Mouse (Mus musculus) heart, embryonic 16.5 days (tissue): ENCODE results near the gene B230217C12Rik. TPM values are rescaled to one million over a fixed set of nuclear protein-coding genes. Genes with fewer than 3 reads are reported as not detected.

Experiments
- ATAC-seq: fragments of 200-750 bp; cut with Nextera tagmentation; replicated peaks from 2 replicates; pipeline ENCODE4 v1.8.0; 2017; ENCODE audit warnings: moderate number of reproducible peaks; ENCODE audit not compliant: insufficient read depth, low FRiP score; ENCODE audit errors: extremely low read depth
- H3K27ac ChIP-seq: fragments of 300-500 bp; sonication (generic); 2 replicates; pipeline ENCODE4 v1.5.1; 2014; ENCODE audit warnings: mild to moderate bottlenecking, low read length, control low read depth, moderate library complexity
- H3K27me3 ChIP-seq: fragments of 300-500 bp; sonication (generic); 2 replicates; pipeline ENCODE4 v1.6.1; 2014; ENCODE audit warnings: low read length, mixed read lengths; ENCODE audit not compliant: control insufficient read depth, insufficient read depth
- H3K36me3 ChIP-seq: fragments of 300-500 bp; sonication (generic); 2 replicates; pipeline ENCODE4 v1.6.1; 2014; ENCODE audit not compliant: control insufficient read depth, insufficient read depth
- H3K4me1 ChIP-seq: fragments of 300-500 bp; sonication (generic); 2 replicates; pipeline ENCODE4 v1.6.1; 2014; ENCODE audit warnings: low read length, mixed read lengths; ENCODE audit not compliant: control insufficient read depth, insufficient read depth
- H3K4me2 ChIP-seq: fragments of 300-500 bp; sonication (generic); 2 replicates; pipeline ENCODE4 v1.6.1; 2014; ENCODE audit warnings: low read depth, mild to moderate bottlenecking, control low read depth, low read length
- H3K4me3 ChIP-seq: fragments of 300-500 bp; sonication (generic); 2 replicates; pipeline ENCODE4 v1.5.1; 2014; ENCODE audit warnings: mild to moderate bottlenecking, control low read depth, low read length
- H3K9ac ChIP-seq: fragments of 300-500 bp; sonication (generic); 2 replicates; pipeline ENCODE4 v1.6.1; 2014; ENCODE audit warnings: low read length, control low read depth
- H3K9me3 ChIP-seq: fragments of 300-500 bp; sonication (generic); replicated peaks from 2 replicates; pipeline ENCODE4 v1.6.1; 2016; ENCODE audit warnings: low read length; ENCODE audit not compliant: control insufficient read depth
- WGBS: fragments of 180-500 bp; shearing (Covaris S2); extraction: QIAGEN DNeasy Blood & Tissue Kit; methylation state at CpG from one replicate; pipeline ENCODE4 v1.1.7; 2014; 5-methylcytosine and 5-hydroxymethylcytosine counted together
- polyA plus RNA-seq: library from polyadenylated mRNA; unstranded; fragments of >200 nt; fragmentation: Nextera tagmentation; extraction: Ambion mirVana; gene quantifications from 2 replicates; pipeline ENCODE4 v1.2.1, GENCODE M21; 2015

B230217C12Rik gene
- polyA plus RNA-seq, 1 experiment from 2014 or later: 3.2 TPM

DNA sequence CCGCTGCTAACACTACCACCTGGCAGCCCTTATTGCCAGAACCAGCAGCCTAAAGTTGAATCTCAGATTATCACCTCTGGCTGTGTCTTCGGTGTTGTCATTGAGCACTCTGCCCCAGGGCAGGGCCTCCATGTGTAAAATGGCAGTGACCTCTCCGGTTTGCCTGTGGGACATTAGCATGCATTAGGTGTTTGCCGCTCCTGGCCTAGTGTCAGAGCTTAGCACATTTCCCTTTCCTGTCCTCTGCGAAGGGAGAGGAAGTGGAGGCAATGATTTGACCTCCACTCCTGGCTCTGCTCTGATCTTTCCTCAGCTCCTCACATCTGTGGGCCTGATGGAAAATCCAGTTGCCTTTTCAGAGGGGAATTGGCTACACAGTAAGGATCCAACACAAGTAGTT, 20.7 kb upstream of the B230217C12Rik start:
- ATAC-seq: no peak
- H3K4me3 ChIP-seq: no peak overlapping the region
- 64% methylated on average over 5 of the region's 5 CpGs for WGBS
- H3K27ac ChIP-seq: no peak overlapping the region
- H3K4me2 ChIP-seq: no peak overlapping the region
- H3K27me3 ChIP-seq: no peaks in the 10 kb centered on the region
- peaks cover 13% of the 10 kb centered on the region for H3K36me3 ChIP-seq
- H3K9me3 ChIP-seq: no peaks in the 10 kb centered on the region
- peaks cover 60% of the 10 kb centered on the region for H3K4me1 ChIP-seq
- H3K9ac ChIP-seq: no peak overlapping the region

DNA sequence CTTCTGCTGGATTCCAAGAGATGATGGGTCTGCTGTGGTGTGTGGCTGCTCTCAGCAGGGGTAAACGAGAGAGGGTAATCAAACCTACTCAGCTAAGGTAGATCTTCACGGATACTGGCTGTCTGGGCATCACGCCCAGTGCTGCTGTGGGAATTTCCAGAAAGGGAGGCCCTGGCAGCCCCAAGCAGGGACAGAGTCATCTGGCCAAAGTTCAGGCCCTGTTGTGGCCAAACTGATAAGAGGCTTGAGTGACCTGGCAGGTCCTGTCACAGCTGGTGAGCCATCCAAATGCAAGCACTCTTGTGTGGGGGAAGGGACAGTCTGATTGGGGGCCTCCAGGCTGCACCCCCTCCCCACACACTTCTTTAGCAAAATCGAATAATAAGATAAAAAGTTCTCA, 19.7 kb upstream of the B230217C12Rik start:
- no peaks in the 10 kb centered on the region for H3K9me3 ChIP-seq
- H3K9ac ChIP-seq: no peak overlapping the region
- H3K4me1 ChIP-seq: peaks cover 60% of the 10 kb centered on the region
- H3K27me3 ChIP-seq: no peaks in the 10 kb centered on the region
- H3K4me3 ChIP-seq: no peak overlapping the region
- H3K27ac ChIP-seq: peak overlapping the region; percentile 48; the same call in 1 of the 2 replicates
- H3K36me3 ChIP-seq: peaks cover 13% of the 10 kb centered on the region
- ATAC-seq: no peak
- whole genome bisulfite sequencing: 21% methylated on average over 4 of the region's 4 CpGs
- no peak overlapping the region for H3K4me2 ChIP-seq

DNA sequence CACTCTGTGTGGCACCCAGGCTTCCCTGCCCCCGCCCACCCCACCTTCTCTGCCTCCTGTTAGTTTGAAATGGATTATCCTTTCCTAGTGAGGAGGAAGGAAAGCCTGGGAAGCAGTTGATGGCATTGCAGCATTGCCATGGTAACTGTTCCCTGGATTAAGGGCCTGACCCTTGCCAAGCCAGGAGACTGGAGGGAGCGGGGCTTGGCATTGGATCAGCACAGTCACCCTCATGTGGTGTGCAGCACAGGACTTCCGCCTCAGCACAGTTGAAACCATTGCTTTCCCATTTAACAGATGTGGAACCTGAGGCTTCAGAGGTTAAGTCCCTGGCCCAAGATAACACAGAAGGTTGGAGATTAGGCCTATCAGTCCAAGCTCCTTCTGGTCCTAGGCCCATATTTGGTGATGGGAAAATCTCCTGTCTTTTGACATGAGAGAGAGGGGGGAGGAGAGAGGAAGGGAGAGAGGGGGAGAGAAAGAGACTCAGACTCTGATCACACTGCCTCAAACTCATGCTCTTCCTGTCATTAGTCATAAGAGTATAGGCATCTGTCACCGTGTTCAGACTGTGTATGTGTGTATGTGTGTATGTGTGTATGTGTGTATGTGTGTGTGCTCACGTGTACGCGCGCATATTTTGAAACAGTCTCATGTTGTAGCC, 19.0 kb upstream of the B230217C12Rik start:
- Histone ChIP-seq H3K36me3 (peaks cover 13% of the 10 kb centered on the region), H3K27ac (peak overlapping the region; percentile 48; the same call in 1 of the 2 replicates), H3K27me3 (no peaks in the 10 kb centered on the region), H3K9me3 (no peaks in the 10 kb centered on the region), H3K4me3 (no peak overlapping the region), H3K9ac (no peak overlapping the region), H3K4me2 (no peak overlapping the region), H3K4me1 (peaks cover 55% of the 10 kb centered on the region)
- ATAC-seq: no peak
- 89% methylated on average over 8 of the region's 8 CpGs for WGBS

DNA sequence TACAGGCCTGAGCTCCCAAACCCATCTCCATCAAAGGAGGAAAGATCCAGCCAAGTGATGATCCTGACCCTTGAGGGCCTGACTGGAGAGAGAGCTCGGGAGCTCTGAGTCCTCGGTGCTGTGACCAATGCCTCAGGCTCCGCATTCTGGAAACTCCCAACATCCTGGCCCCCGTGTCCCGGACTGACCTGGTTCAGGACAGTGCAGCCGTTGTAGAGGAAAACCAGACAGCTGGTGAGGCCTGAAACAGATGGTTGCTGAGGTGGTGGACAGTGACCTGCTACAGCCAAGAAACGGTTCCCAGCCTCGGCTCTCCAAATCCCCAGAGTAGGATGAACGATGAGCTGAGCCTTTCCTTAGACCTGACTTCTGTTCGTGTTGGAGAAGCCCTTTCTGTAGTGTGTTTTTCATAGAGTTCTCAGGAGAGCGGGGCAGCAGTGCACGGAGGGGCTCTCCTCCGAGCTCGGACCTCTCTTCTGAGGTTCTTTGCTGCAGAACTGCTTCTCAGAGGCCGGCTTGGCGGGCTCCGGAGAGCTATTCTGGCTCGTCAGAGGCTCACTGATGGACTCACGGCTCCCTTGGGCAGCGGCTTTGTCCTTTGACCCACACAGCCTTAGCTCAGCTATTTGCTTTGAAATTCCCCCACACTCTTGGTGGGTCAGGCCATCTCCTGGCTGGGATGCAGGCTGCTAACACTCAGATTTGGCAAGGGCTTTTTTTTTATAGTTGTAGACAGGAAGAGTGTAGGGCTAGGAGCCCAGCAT, 17.6 kb upstream of the B230217C12Rik start:
- H3K4me1 ChIP-seq: peaks cover 42% of the 10 kb centered on the region
- no peaks in the 10 kb centered on the region for H3K27me3 ChIP-seq
- H3K4me3 ChIP-seq: no peak overlapping the region
- H3K36me3 ChIP-seq: peaks cover 22% of the 10 kb centered on the region
- H3K9ac ChIP-seq: no peak overlapping the region
- H3K4me2 ChIP-seq: no peak overlapping the region
- WGBS: 72% methylated on average over 20 of the region's 20 CpGs
- no peak for ATAC-seq
- no peak overlapping the region for H3K27ac ChIP-seq
- no peaks in the 10 kb centered on the region for H3K9me3 ChIP-seq

DNA sequence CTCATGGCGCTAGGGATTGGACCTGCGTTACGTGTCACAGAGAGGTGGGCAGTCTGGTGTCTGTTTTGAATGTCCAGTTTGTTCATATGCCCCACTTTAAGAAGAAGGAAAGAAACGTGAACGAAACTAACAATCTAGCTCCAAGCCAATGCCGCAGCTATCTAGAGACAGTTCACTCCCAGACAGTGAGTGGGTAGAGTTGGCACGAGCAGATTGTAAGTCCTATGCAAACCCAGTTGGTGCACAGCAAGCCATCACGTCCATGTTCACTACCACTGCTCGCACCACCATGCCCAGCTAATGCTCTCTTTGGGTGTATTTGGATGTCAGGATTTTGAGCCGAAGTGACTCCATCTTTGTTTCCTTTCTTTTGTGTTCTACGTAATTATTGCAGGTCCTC, 16.4 kb upstream of the B230217C12Rik start:
- peaks cover 31% of the 10 kb centered on the region for H3K4me1 ChIP-seq
- H3K9me3 ChIP-seq: no peaks in the 10 kb centered on the region
- no peak overlapping the region for H3K27ac ChIP-seq
- H3K27me3 ChIP-seq: no peaks in the 10 kb centered on the region
- peaks cover 23% of the 10 kb centered on the region for H3K36me3 ChIP-seq
- ATAC-seq: no peak
- H3K4me2 ChIP-seq: no peak overlapping the region
- H3K4me3 ChIP-seq: no peak overlapping the region
- 91% methylated on average over 11 of the region's 11 CpGs for WGBS
- H3K9ac ChIP-seq: no peak overlapping the region

DNA sequence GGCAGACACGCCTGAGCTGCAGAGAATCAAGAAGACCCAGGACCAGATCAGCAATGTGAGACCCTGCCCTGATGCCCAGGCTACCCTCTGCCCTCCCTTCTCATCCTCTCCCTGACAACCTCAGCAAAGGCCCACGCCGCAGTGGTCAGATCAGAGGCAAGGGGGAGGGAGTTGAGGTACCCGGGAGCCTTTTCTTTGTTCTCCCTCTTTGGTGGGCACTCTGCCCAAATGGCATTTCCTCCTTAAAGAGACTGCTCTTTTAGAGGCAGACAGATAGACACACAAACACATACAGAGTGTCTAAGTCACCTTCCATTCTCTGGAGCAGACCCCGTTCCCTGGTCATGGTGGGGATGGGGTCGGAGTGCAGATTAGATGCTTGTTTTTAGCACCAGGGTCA, 15.7 kb upstream of the B230217C12Rik start:
- no peak for ATAC-seq
- Histone ChIP-seq H3K9me3 (no peaks in the 10 kb centered on the region), H3K27me3 (no peaks in the 10 kb centered on the region), H3K9ac (no peak overlapping the region), H3K27ac (0 out of 2 replicates have a peak overlapping the region, but pooled peaks have one; percentile 39), H3K4me3 (no peak overlapping the region), H3K36me3 (peaks cover 25% of the 10 kb centered on the region), H3K4me1 (peaks cover 28% of the 10 kb centered on the region), H3K4me2 (no peak overlapping the region)
- 63% methylated on average over 6 of the region's 6 CpGs for WGBS

DNA sequence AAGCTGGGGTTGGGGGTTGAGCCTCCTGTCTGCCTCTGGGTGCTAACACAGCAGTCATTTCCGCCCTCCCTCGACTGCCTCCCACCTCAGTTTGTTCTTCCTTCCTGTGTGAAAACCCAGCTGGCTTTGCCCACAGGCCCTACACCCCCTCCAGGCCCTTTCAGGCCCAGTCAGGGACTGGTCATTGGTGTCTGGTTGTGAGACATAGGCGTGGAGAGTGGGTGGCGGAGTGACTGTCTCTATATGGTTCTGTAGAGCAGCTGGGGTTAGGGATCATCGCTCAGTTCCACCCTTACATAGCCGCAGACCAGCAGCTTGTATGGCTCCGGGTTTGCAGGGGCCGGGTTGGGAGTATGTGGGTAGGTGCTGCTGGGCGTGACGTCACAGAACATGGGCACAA, 15.3 kb upstream of the B230217C12Rik start:
- 76% methylated on average over 10 of the region's 10 CpGs for WGBS
- Histone ChIP-seq H3K27ac (0 out of 2 replicates have a peak overlapping the region, but pooled peaks have one; percentile 39), H3K9ac (no peak overlapping the region), H3K36me3 (peaks cover 27% of the 10 kb centered on the region), H3K4me3 (no peak overlapping the region), H3K27me3 (no peaks in the 10 kb centered on the region), H3K4me1 (peaks cover 25% of the 10 kb centered on the region), H3K9me3 (no peaks in the 10 kb centered on the region), H3K4me2 (no peak overlapping the region)
- ATAC-seq: no peak

DNA sequence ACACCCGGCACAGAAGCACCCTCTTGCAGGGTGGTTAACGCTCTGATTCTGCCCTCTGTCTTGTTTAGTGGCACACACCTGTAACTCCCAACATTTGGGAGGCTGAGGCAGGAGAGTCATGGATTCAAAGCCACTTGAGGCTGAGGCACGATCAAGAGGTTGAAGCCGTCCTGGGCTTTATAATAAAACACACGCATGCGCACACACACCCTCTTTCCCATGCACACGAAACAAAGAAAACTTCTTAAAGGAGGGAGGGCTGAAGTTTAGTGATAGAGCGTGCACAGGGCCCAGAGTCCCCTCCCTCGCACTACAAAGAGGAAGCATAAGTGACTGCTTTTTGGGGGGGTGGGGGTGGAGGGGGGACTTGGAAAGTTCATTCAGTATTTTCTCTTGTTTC, 14.6 kb upstream of the B230217C12Rik start:
- ATAC-seq: no peak
- H3K9ac ChIP-seq: no peak overlapping the region
- no peaks in the 10 kb centered on the region for H3K27me3 ChIP-seq
- 81% methylated on average over 9 of the region's 9 CpGs for WGBS
- H3K4me2 ChIP-seq: no peak overlapping the region
- peaks cover 18% of the 10 kb centered on the region for H3K4me1 ChIP-seq
- no peak overlapping the region for H3K27ac ChIP-seq
- H3K36me3 ChIP-seq: peaks cover 27% of the 10 kb centered on the region
- no peaks in the 10 kb centered on the region for H3K9me3 ChIP-seq
- no peak overlapping the region for H3K4me3 ChIP-seq

- no peak overlapping the region for H3K27ac ChIP-seq
- no peak for ATAC-seq
- peaks cover 27% of the 10 kb centered on the region for H3K36me3 ChIP-seq
- WGBS: 67% methylated on average over 7 of the region's 7 CpGs
- no peak overlapping the region for H3K9ac ChIP-seq
- H3K4me2 ChIP-seq: no peak overlapping the region
- peaks cover 14% of the 10 kb centered on the region for H3K4me1 ChIP-seq
- no peaks in the 10 kb centered on the region for H3K27me3 ChIP-seq
- no peak overlapping the region for H3K4me3 ChIP-seq
- no peaks in the 10 kb centered on the region for H3K9me3 ChIP-seq
Observed at GRCm38 (mm10) chr11:97826414-97826813, 14.2 kb upstream of the B230217C12Rik start.
